Mouse (Mus musculus) granulocyte monocyte progenitor cell, adult 5-6 weeks (primary cell): ENCODE results near the gene Smpdl3b. TPM values are rescaled to one million over a fixed set of nuclear protein-coding genes. Genes with fewer than 3 reads are reported as not detected.
A peak's percentile ranks its signal among the peaks of the same experiment; 100 is the strongest.
"Not testable (repeated sequence)": the region's sequence is repeated elsewhere in the genome, so short reads cannot be mapped to it uniquely, and the experiment has no call there.

ENCODE experiments used
- ATAC-seq: replicated peaks from 2 replicates; pipeline ENCODE4 v1.8.0; 2016; ENCODE audit warnings: mild to moderate bottlenecking, moderate TSS enrichment, inconsistent platforms; ENCODE audit not compliant: poor library complexity, severe bottlenecking
- total RNA-seq, 2 experiments: library from RNA; stranded (forward) in 1 of 2; stranded (reverse) in 1 of 2; fragments of 200-712, 200-1000 nt in 1 of 2; fragments of >200 nt in 1 of 2; fragmentation: Nextera tagmentation in 1 of 2; gene quantifications; 2 replicates each; pipeline ENCODE4 v1.2.3; 2014 to 2017

Smpdl3b gene
- total RNA-seq, 2 experiments from 2014 or later = 1.7 TPM; not detected in 1

GRCm38 (mm10) chr4:132783732-132784131 is 26.7 kb upstream of the Smpdl3b start:
- ATAC-seq = no peak

DNA sequence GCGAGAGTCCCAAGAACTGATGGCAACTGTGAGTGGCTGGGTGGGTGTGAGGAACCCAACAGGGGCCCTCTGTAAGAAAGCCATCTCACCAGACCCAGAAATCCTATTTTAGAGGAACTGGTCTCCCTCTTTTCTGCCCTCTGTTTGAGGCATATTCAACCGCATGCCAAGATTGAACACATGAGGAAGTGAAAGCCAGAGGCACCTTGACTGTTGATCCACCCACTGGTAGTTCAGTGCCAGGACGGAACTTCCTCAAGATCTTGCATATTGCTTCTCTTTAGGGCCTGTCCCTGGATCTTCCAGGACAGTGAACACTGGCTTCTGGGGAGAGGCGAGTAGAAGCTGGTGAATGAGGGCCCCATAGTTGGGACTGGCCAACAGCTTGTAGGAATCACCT is 23.2 kb upstream of the Smpdl3b start:
- ATAC-seq = peak; percentile 95

DNA sequence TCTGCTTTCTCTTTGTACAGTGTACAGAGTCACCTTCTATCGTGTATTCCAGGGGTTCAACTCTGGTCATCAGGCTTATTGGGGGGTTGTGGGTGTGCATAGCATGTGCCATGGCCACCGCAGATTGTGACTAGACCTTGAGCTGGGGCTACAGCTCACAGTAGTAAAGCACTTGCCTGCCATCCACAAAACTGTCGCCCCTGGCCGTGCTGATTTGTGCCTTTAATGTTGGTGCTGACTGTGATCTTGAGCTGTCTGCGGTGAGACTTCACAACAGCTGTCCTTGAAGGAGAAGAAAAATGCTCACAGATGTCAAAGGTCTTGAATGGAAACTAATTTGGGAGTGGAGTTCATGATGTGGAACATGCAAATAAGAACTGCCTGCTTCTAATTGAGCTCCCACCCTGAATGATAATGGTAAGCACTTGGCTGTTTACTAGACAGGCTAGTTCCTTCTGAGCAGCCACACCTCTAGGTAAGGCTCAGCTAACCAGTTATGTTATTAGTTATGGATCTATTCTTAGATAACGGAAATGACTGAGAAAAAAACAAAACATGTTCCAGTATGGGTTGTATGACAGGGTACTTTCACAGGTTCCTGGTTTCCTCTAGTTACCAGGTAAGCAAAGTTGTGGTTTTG is 21.6 kb upstream of the Smpdl3b start:
- ATAC-seq = no peak

DNA sequence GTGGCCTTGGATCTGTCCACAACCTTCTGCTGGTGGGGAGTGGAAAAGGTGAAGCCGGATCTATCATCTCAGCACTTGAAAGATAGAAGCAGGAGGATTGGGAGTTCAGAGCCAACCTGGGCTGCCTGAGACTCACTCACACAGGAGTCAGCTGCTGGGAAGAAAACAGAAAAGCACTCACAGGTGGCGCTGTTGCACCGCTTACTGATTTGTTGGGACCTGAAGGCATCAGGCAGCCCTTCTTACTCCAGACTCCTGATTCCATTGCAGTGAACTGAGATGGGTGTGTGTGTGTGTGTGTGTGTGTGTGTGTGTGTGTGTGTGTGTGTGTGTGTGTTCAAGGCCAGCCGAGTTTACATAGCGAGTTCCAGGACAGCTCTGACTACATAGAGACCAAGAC is 19.7 kb upstream of the Smpdl3b start:
- no peak for ATAC-seq

- no peak for ATAC-seq
Measured at GRCm38 (mm10) chr4:132774905-132775304, 17.9 kb upstream of the Smpdl3b start.

DNA sequence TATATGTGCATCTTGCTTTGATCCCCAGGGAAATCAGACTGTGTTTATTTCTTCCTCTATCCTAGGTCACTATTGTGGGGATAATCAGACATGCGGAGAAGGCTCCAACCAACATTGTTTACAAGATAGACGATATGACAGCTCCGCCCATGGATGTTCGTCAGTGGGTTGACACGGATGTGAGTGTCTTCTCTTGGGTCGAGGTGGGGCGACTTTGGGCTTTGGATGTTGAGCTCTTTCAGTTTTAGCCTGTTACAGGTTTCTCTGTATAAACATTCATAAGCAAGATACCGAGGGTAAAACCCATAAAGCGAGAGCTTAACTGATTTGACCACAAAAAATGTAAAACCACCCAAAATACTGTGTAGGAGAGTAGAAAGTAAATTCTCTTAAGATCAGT is 14.7 kb upstream of the Smpdl3b start:
- no peak for ATAC-seq

DNA sequence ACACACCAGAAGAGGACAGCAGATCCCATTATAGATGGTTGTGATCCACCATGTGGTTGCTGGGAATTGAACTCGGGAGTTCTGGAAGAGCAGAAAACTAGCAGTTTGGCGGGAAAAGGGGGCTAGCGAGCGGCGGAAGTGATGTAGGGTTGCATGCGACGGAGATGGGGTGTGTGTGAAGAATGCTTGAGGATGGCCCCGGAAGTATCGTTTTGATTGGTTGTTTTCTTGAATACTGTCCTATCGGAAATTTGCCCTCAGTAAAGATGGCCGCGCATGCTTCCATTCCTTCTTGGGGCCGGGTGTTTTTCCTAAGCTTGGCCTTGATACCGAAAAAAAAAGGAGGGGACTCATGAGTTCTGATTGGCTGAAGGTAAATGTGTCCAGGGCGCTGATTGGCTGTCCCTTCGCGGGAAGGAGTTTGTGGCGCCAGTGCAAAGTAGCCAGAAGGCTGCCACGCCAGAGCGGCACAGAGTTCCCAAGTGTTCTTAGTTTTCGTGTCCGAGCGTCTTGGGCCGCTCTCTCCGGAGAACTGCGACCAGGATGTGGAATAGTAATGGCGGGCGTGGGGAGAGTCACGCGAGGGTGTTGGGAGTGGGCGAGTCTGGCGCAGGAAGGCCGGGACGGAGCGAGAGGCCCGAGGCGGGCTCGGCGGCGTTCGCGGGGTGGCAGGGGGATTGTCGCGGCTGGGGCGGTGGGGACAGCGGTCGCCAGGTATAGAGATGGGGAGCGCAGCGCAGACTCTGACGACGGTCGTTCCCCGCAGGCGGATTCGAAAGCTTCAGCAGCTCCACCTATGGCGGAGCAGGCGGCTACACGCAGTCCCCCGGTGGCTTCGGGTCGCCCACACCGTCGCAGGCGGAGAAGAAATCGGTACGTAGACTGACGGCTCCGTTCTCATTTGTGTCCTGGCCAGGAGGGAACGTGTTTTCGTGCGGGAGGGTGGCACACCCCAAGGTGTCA is 11.1 kb upstream of the Smpdl3b start, which contains the start of gene Rpa2:
Gene Rpa2, plus strand, starts transcription at position 419 of the 963 bp plus-strand sequence.
- ATAC-seq = peak; percentile 97

DNA sequence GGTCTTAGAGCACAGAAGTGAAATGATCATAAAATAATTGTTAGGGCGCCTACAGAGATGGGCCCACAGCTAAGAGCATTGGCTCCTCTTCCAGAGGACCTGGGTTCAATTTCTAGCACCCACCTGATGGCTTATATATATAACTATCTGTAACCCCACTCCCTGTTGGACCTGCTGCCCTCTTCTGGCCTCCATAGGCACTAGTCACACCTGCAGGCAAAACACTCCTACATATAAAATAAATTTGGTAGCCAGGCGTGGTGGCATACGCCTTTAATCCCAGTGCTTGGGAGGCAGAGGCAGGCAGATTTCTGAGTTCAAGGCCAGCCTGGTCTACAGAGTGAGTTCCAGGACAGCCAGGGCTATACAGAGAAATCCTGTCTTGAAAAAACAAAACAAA is 6.1 kb upstream of the Smpdl3b start:
- not testable (repeated sequence) for ATAC-seq

GRCm38 (mm10) chr4:132762602-132763001 is 5.5 kb upstream of the Smpdl3b start:
- ATAC-seq = no peak

GRCm38 (mm10) chr4:132760296-132760695 is 3.2 kb upstream of the Smpdl3b start:
- ATAC-seq = peak; percentile 72

- ATAC-seq = no peak
Measured at GRCm38 (mm10) chr4:132757633-132758351, 740 bp upstream of the Smpdl3b start.

DNA sequence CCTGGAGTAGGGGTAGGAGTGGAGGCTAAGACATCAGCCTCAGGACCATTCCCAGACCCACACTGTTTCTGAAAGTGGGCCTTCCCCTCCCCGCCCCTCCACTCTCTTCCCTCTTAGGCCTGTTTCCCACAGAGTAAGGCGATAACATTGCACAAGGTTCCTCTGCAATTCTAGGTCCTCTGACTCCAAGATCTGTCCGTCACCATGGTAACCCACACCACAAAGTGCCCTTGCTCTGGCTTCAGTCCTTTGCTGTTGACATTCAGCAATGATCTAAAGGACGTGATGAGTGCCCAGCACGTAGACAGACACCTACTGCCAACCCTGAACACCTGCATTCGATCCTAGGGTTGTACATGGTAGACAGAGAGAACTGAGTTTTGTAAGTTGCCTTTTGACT is 4.1 kb downstream of the Smpdl3b start:
- ATAC-seq = peak; percentile 74

- no peak for ATAC-seq
Measured at GRCm38 (mm10) chr4:132749258-132749982, 7.6 kb downstream of the Smpdl3b start.

DNA sequence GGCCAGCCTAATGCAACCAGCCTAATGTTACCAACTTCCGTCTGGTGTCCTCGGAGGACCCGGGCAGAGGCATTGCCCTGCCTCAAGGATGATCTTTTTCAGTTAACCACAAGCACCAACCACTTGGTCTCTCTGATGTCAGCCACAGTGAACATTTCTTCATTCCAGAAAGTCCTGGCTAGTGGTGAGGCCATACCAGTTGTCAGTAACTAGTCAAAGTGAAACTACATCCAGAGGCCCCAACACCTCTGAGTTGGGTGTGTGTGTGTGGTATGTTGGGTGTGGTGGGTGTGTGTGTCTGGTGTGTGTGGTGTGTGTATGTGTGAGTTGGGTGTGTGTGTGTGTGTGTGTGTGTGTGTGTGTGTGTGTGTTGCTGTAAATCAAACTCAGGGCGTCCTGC is 8.3 kb downstream of the Smpdl3b start:
- peak; percentile 77 for ATAC-seq

GRCm38 (mm10) chr4:132747664-132748259 is 9.3 kb downstream of the Smpdl3b start:
- ATAC-seq = peak; percentile 79

- ATAC-seq = no peak
Measured at GRCm38 (mm10) chr4:132746911-132747517, 10.0 kb downstream of the Smpdl3b start.

GRCm38 (mm10) chr4:132743992-132744911 is 12.8 kb downstream of the Smpdl3b start:
- no peak for ATAC-seq

- ATAC-seq = no peak
Measured at GRCm38 (mm10) chr4:132741491-132741890, 15.6 kb downstream of the Smpdl3b start.
